ENCODE assay signal across 9 mouse cellular contexts in the genomic region with DNA sequence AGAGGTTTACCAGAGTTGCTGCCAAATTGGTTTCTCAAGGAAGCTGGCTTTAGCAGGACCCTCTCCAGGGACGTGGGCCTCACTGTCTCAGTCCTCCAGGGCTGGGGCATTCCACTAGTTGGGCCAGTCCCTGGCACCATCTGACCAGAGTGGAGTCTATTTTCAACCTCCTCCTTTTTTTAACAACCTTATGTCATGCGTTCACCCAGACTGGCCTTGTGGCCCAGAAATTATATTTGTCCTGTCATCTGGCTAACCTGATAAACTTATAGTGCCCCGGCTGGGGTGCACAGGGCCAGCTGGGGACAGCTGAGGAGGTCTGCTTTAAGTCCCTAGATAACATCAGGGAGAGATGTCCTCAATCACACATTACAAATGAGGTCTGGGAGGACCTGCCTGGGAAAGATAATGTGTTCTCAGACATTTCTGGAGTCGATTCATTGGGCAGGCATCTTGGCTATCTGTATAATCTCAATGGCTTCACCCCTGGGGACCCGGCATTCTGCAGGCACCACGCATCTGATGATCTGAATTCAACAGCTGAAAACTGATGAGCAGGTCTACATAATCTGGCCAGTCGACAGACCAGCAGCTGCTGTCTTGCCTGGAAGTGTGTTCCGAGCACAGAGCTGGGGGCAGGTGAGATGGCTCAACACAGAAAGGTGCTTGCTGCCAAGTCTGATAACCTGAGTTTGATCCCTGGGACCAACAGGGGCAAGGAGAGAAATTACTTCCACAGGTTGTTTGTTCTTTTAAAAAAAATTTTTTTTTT.
DNase-seq lines count a peak whose midpoint lies in the region; ATAC-seq and TF ChIP-seq lines count a peak whose summit lies in the region.
"Had no signal": no experiment of that assay in that cellular context is flagged by ENCODE, and none has a peak within 500 bp of the region (broad histone marks: within the 10 kb centered on the region; RNA-seq: fewer than 3 reads in every experiment).

No protein-coding gene starts in this region.

- ATAC-seq in heart, embryonic 16.5 days (replicated peaks; ENCODE audit: extremely low read depth, insufficient read depth, low FRiP score): peak; percentile 82

- no peaks in the 10 kb centered on the region for H3K79me2 ChIP-seq in myocyte (ENCODE audit: control insufficient read depth, insufficient read depth)

- no peaks in the 10 kb centered on the region for H3K9me3 ChIP-seq in heart, embryonic 16.5 days (replicated peaks; ENCODE audit: control insufficient read depth, low read length)

- peak overlapping the region; percentile 47 for H3K27ac ChIP-seq in heart, embryonic 16.5 days (ENCODE audit: low read length)

- no peak for TF ChIP-seq POLR2A in myocyte (IDR thresholded peaks at IDR 0.05; ENCODE audit: insufficient read length, low read depth)

- intact Hi-C loops in left cerebral cortex, postnatal 4 days (cut with DNase I): no loop called here
- intact Hi-C loops in left cerebral cortex, postnatal 14 days (cut with DNase I): no loop called here

- H3K4me2 ChIP-seq in heart, embryonic 16.5 days (ENCODE audit: low read depth, low read length): no peak overlapping the region
- peak overlapping the region; percentile 31 for H3K4me2 ChIP-seq in myocyte (ENCODE audit: low read depth)

- peak; percentile 26 for DNase-seq in left cerebral cortex, postnatal 4 days
- no peak for DNase-seq in left cerebral cortex, postnatal 14 days (ENCODE audit: low spot score in 2 of 2)
- peak; percentile 27 for DNase-seq in gastrocnemius, postnatal 10 days
- no peak for DNase-seq in cerebellum, postnatal 36 days
- no peak for DNase-seq in layer of hippocampus, adult 9-11 months
- DNase-seq: kidney, adult 2 months; thymus, postnatal 25 days had no signal

- no peak overlapping the region for H3K4me3 ChIP-seq in heart, embryonic 16.5 days (ENCODE audit: low read length)
- no peak overlapping the region for H3K4me3 ChIP-seq in myocyte

- peaks cover 13% of the 10 kb centered on the region for H3K4me1 ChIP-seq in heart, embryonic 16.5 days (ENCODE audit: control insufficient read depth, insufficient read depth, low read length)

- H3K36me3 ChIP-seq in heart, embryonic 16.5 days (ENCODE audit: control insufficient read depth, insufficient read depth): no peaks in the 10 kb centered on the region
- H3K36me3 ChIP-seq in myocyte (ENCODE audit: control insufficient read depth, insufficient read depth): no peaks in the 10 kb centered on the region

- no peaks in the 10 kb centered on the region for H3K27me3 ChIP-seq in heart, embryonic 16.5 days (ENCODE audit: control insufficient read depth, insufficient read depth, low read length)
- no peaks in the 10 kb centered on the region for H3K27me3 ChIP-seq in myocyte (ENCODE audit: control insufficient read depth, insufficient read depth, insufficient read length)

- 31% methylated on average over 8 of the region's 8 CpGs for WGBS in heart, embryonic 16.5 days

- no peak overlapping the region for H3K9ac ChIP-seq in heart, embryonic 16.5 days (ENCODE audit: low read length)

- H3ac ChIP-seq in myocyte (ENCODE audit: control insufficient read depth, insufficient read length): no peak overlapping the region

TF ChIP-seq in myocyte, 11 proteins besides CTCF, POLR2A, EP300 and RAD21:
- peak; percentile 6 for TF ChIP-seq TCF3 (IDR thresholded peaks at IDR 0.05; ENCODE audit: insufficient read length, low read depth)
- no peak for TF ChIP-seq E2F4 (IDR thresholded peaks at IDR 0.05; ENCODE audit: insufficient read depth)
- peak in 2 of 3 experiments; percentile 75 to 93 for TF ChIP-seq MYOD1 (IDR thresholded peaks at IDR 0.05; ENCODE audit: control insufficient read depth in 1 of 3, insufficient read length in 2 of 3, low read depth in 2 of 3)
- TF ChIP-seq USF1 (IDR thresholded peaks at IDR 0.05; ENCODE audit: low read depth): no peak
- TF ChIP-seq REST (IDR thresholded peaks at IDR 0.05; ENCODE audit: insufficient read depth, insufficient read length): no peak
- TF ChIP-seq TCF12 (IDR thresholded peaks at IDR 0.05; ENCODE audit: insufficient read depth, poor library complexity, severe bottlenecking): peak; percentile 74
- no peak for TF ChIP-seq SRF (IDR thresholded peaks at IDR 0.05; ENCODE audit: control insufficient read depth, insufficient read length, low read depth)
- peak; percentile 46 to 92 (median 71) for TF ChIP-seq MYOG (IDR thresholded peaks at IDR 0.05; ENCODE audit: control insufficient read depth in 1 of 3, insufficient read depth in 1 of 3, insufficient read length in 2 of 3, low read depth in 2 of 3)
- TF ChIP-seq POLR2AphosphoS2 (IDR thresholded peaks at IDR 0.05; ENCODE audit: insufficient read length, low read depth): no peak
TF ChIP-seq in myocyte: peak in this region for 4.

Comparison
In these comparisons a context has a peak if more than half of its experiments do, and no peak if none do; other contexts are left out.
1. DNase-seq: peak in left cerebral cortex, postnatal 4 days (single experiment) and gastrocnemius, postnatal 10 days (single experiment); none in left cerebral cortex, postnatal 14 days (0 of 2), cerebellum, postnatal 36 days (0 of 2) and layer of hippocampus, adult 9-11 months (single experiment).